Mouse (Mus musculus) lung, postnatal 0 days (tissue): ENCODE results near the gene Abat. TPM values are rescaled to one million over a fixed set of nuclear protein-coding genes. Genes with fewer than 3 reads are reported as not detected.

Source experiments
- ATAC-seq: fragments of 200-750 bp; cut with Nextera tagmentation; 2 replicates; pipeline ENCODE4 v1.8.0; 2017; ENCODE audit warnings: moderate library complexity
- DNase-seq: peaks from one replicate; pipeline ENCODE4 v3.0.0-alpha.2; 2016; ENCODE audit warnings: low spot score
- H3K27ac ChIP-seq: fragments of 300-500 bp; sonication (generic); 2 replicates; pipeline ENCODE4 v1.5.1; 2014; ENCODE audit warnings: antibody characterized with exemption, mild to moderate bottlenecking, low read length, mixed read lengths
- H3K27me3 ChIP-seq: fragments of 300-500 bp; sonication (generic); replicated peaks from 2 replicates; pipeline ENCODE4 v1.6.1; 2014; ENCODE audit warnings: low read length, mixed read lengths; ENCODE audit not compliant: insufficient read depth
- H3K36me3 ChIP-seq: fragments of 300-500 bp; sonication (generic); 2 replicates; pipeline ENCODE4 v1.6.1; 2014; ENCODE audit warnings: low read length, mixed read lengths; ENCODE audit not compliant: insufficient read depth
- H3K4me1 ChIP-seq: fragments of 300-500 bp; sonication (generic); 2 replicates; pipeline ENCODE4 v1.6.1; 2014; ENCODE audit warnings: antibody characterized with exemption, low read depth, low read length, mixed read lengths; ENCODE audit not compliant: insufficient read depth
- H3K4me2 ChIP-seq: fragments of 300-500 bp; sonication (generic); replicated peaks from 2 replicates; pipeline ENCODE4 v1.6.1; 2014; ENCODE audit warnings: low read depth, mild to moderate bottlenecking, low read length, moderate library complexity, mixed read lengths
- H3K4me3 ChIP-seq: fragments of 300-500 bp; sonication (generic); 2 replicates; pipeline ENCODE4 v1.5.1; 2014; ENCODE audit warnings: low read depth, low read length
- H3K9ac ChIP-seq: fragments of 300-500 bp; sonication (generic); replicated peaks from 2 replicates; pipeline ENCODE4 v1.6.1; 2014; ENCODE audit warnings: low read depth, mild to moderate bottlenecking
- H3K9me3 ChIP-seq: fragments of 300-500 bp; sonication (generic); 2 replicates; pipeline ENCODE4 v1.6.1; 2016; ENCODE audit warnings: low read length, mixed read lengths
- CTCF ChIP-seq: IDR thresholded peaks from 2 replicates; pipeline ENCODE4 v1.5.1; 2016; ENCODE audit warnings: antibody characterized with exemption, mild to moderate bottlenecking
- EP300 ChIP-seq: IDR thresholded peaks from 2 replicates; pipeline ENCODE4 v1.6.1; 2016; ENCODE audit warnings: antibody characterized with exemption, mild to moderate bottlenecking, control low read depth
- WGBS: fragments of 180-500 bp; shearing (Covaris S2); extraction: QIAGEN DNeasy Blood & Tissue Kit; methylation state at CpG from one replicate; pipeline ENCODE4 v1.1.7; 2014; 5-methylcytosine and 5-hydroxymethylcytosine counted together
- polyA plus RNA-seq: library from polyadenylated mRNA; unstranded; fragments of >200 nt; fragmentation: Nextera tagmentation; extraction: Ambion mirVana; gene quantifications from 2 replicates; pipeline ENCODE4 v1.2.1, GENCODE M21; 2015

The Abat gene
- polyA plus RNA-seq, 1 experiment from 2014 or later: 4.2 TPM

DNA sequence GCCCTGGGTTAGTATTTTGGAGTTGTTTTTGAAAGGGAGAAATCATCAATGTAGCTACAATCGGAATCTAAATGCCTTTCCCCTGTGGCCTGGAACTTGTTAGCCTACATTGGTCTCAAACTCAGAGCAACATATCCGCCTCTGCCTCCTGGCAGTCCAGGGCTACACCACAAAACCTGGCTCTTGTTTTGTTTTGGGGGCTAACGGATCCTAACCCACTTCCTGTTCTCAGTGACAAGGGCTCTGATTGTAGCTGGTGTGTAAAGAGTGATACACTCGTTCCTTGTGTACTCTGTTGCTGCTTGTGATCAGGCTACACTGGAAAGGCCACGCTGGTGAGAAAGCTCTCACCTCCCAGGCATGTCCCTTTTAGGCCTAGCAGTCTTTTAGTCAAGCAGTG is 118.2 kb downstream of the Abat start:
- ATAC-seq: no peak
- Histone ChIP-seq H3K9me3 (no peaks in the 10 kb centered on the region), H3K4me3 (no peak overlapping the region), H3K9ac (no peak overlapping the region), H3K27ac (no peak overlapping the region), H3K4me2 (no peak overlapping the region), H3K36me3 (no peaks in the 10 kb centered on the region), H3K4me1 (no peaks in the 10 kb centered on the region; the same call in 1 of the 2 replicates), H3K27me3 (no peaks in the 10 kb centered on the region)
- WGBS: 85% methylated on average over 5 of the region's 5 CpGs
- TF ChIP-seq CTCF (no peak), EP300 (no peak)
- DNase-seq: no peak

DNA sequence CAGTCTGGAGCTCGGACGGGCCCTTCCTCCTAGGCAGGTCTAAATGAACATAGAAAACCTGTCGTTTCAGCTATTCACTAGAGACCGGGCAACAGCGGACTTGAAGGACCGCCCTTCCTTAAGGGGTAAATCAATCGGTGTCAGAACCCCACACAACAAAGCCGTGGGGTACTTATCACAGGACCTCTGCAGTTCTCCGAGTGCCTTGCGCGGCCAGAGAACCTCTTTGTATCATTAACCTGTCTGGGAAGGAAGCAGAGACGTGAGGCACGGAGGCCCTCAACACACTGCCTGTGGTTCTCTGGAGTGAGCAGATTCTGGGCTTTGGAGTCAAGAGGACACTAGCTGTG is 123.6 kb downstream of the Abat start:
- ATAC-seq (peak; percentile 14), DNase-seq (no peak)
- H3K4me3 ChIP-seq: peak overlapping the region; percentile 79
- H3K36me3 ChIP-seq: no peaks in the 10 kb centered on the region
- no peaks in the 10 kb centered on the region for H3K9me3 ChIP-seq
- peaks cover 4% of the 10 kb centered on the region; the same call in 1 of the 2 replicates for H3K4me1 ChIP-seq
- no peaks in the 10 kb centered on the region for H3K27me3 ChIP-seq
- H3K27ac ChIP-seq: peak overlapping the region; percentile 91
- under 1% methylated on average over 13 of the region's 13 CpGs for WGBS
- peak overlapping the region; percentile 85 for H3K4me2 ChIP-seq
- no peak for TF ChIP-seq EP300
- peak overlapping the region; percentile 78 for H3K9ac ChIP-seq

DNA sequence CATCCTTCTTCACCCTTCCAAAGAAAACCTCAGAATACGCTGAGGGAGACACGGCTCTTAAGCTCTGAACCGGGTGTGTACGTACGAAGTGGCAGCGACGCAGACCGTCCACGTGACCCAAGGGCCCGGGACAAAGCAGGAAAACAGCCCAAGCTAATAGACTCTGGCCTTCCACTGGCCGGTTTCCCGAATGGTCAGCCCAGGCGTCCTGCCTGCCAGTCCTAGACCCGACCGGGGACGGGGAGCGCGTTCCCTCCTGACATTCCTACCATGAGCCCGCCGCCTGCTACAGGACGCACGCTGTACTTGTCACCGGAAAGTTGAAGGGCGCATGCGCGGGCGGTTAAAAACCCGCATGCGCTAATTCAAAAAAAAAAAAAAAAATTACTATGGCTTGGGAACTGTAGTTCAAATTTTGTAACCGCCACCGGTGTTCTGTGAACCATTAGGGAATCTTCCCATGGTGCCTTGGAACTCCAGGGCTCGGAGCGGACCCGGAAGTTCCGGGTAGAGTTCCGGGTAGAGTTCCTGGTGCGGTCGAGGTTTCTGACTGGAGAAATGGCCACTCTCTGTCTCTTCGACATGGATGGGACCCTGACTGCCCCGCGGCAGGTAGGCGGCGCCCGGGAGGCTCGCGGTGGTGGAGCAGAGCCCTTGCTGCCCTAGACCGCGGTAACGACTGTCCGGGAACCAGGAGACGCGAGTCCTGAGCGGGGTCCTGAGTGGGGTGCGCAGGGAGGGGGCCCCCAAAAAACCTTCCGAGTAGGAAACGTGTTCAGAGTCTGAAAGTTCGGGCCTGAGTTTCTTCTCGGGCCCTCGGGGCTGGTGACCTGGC is 124.2 kb downstream of the Abat start, which contains the start of the genes Pmm2 and Tmem186:
TSS of gene Pmm2 (plus strand) at position 458 of the 835 bp plus-strand sequence.
TSS of gene Tmem186 (minus strand) at position 496 of the 835 bp plus-strand sequence.
- H3K36me3 ChIP-seq: no peaks in the 10 kb centered on the region
- H3K4me3 ChIP-seq: peak within 1 kb of the TSS; percentile 79
- peak within 1 kb of the TSS; percentile 85 for H3K4me2 ChIP-seq
- no peak for TF ChIP-seq EP300
- peak; percentile 53 for TF ChIP-seq CTCF
- WGBS: under 1% methylated on average over 59 of the region's 59 CpGs
- no peaks in the 10 kb centered on the region for H3K27me3 ChIP-seq
- peak within 1 kb of the TSS; percentile 91 for H3K27ac ChIP-seq
- DNase-seq (peak; percentile 97), ATAC-seq (peak; percentile 95)
- no peaks in the 10 kb centered on the region for H3K9me3 ChIP-seq
- H3K4me1 ChIP-seq: peaks cover 4% of the 10 kb centered on the region; the same call in 1 of the 2 replicates
- peak within 1 kb of the TSS; percentile 78 for H3K9ac ChIP-seq

DNA sequence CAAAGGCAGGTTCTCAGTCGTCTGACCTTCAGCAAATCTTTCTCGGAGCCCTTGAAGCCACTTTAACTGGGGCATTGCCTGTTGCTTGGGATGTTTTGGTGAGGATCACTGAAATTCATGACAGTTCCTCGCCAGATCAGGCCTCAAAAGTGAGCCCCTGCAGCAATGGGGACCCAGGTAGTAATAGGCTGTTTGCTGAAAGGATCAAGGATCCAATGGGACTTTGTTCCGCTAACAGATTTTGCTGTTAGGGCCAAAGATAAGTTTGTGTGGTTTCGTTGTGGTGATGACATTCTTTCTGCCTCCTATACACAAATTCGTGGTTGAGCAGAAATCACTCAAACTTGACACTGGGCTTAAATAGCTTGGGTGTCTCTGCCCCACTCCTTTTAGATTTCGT is 124.9 kb downstream of the Abat start:
- H3K4me3 ChIP-seq: peak overlapping the region; percentile 79
- no peaks in the 10 kb centered on the region for H3K36me3 ChIP-seq
- ATAC-seq: no peak
- no peaks in the 10 kb centered on the region for H3K27me3 ChIP-seq
- no peaks in the 10 kb centered on the region for H3K9me3 ChIP-seq
- H3K9ac ChIP-seq: peak overlapping the region; percentile 78
- peaks cover 4% of the 10 kb centered on the region; the same call in 1 of the 2 replicates for H3K4me1 ChIP-seq
- peak overlapping the region; percentile 85 for H3K4me2 ChIP-seq
- TF ChIP-seq CTCF (no peak), EP300 (no peak)
- WGBS: 21% methylated on average over 7 of the region's 7 CpGs
- no peak for DNase-seq
- peak overlapping the region; percentile 91 for H3K27ac ChIP-seq

DNA sequence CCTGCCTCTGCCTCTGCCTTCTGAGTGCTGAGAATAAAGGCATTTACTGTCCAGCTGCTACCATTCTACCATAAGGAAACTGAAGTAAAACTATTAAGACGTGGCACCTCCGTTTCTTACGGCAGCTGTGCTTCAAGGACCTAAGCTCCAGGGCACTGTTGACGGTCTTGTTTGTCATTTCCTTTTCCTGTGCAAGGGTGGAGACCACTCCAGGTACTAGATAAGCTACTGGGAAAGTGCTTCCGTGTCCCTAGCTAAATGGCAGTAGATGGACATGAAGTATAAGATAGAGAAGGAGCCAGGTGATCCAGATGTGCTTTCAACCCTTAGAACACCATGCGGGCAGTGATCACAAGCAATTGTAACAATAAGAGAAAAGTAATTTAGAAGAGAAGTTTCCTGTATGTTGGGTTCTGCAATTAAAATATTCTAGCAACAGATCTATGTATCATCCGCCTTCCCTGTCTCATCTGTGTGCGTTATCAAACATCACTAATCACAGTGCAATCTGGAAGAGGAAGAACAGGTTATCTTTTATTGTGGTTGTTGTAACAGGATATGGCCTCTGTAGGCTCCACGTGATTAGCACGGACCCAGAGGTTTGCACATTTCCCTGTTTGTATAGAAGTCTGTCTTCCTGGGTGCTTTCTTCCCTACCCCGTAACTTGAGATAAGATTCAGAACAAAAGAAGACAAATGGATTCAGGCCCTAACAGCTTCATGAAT is 126.4 kb downstream of the Abat start:
- no peak for TF ChIP-seq EP300
- TF ChIP-seq CTCF: no peak
- Histone ChIP-seq H3K27me3 (no peaks in the 10 kb centered on the region), H3K4me3 (no peak overlapping the region), H3K36me3 (no peaks in the 10 kb centered on the region), H3K9me3 (no peaks in the 10 kb centered on the region), H3K27ac (no peak overlapping the region), H3K9ac (no peak overlapping the region), H3K4me1 (peaks cover 4% of the 10 kb centered on the region; the same call in 1 of the 2 replicates), H3K4me2 (no peak overlapping the region)
- DNase-seq (no peak), ATAC-seq (no peak)
- 70% methylated on average over 11 of the region's 11 CpGs for WGBS

DNA sequence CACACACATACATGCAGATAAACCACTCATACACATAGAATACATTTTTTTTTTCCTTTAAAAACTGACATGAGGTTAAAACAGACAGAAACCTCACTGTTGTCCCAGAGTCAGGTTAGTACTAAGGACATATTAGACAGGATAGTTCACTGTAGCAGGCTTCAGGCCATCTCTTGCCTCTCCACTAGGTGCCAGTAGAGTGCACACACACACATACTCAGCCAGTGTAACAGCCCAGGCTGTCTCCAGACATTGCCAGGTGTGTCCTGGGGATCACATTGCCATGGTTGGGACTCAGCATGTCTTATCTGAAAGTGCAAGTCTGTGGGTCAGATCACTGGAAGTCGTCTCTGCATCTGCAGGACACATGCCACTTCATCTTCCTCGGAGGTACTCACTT is 130.6 kb downstream of the Abat start:
- DNase-seq: peak; percentile 62
- Histone ChIP-seq H3K9ac (no peak overlapping the region), H3K27me3 (no peaks in the 10 kb centered on the region), H3K4me3 (no peak overlapping the region), H3K4me1 (no peaks in the 10 kb centered on the region), H3K4me2 (no peak overlapping the region), H3K27ac (no peak overlapping the region), H3K9me3 (no peaks in the 10 kb centered on the region), H3K36me3 (peaks cover 21% of the 10 kb centered on the region; the same call in 1 of the 2 replicates)
- 74% methylated on average over 2 of the region's 2 CpGs for WGBS
- peak; percentile 82 for ATAC-seq
- TF ChIP-seq EP300 (no peak), CTCF (peak; percentile 89)
